Mouse (Mus musculus) c-Kit-negative CD71-positive TER-119-positive erythroid progenitor cells, embryonic 14.5 days (primary cell): ENCODE results near the gene BC025920.
A peak's percentile ranks its signal among the peaks of the same experiment; 100 is the strongest.

Experiments
- DNase-seq: peaks from one replicate; pipeline ENCODE4 v3.0.0-alpha.2; 2013; ENCODE audit warnings: low read depth, low spot score

Gene BC025920

GRCm38 (mm10) chr10:81642648-81643448, 36.8 kb downstream of the BC025920 start:
- no peak for DNase-seq

DNA sequence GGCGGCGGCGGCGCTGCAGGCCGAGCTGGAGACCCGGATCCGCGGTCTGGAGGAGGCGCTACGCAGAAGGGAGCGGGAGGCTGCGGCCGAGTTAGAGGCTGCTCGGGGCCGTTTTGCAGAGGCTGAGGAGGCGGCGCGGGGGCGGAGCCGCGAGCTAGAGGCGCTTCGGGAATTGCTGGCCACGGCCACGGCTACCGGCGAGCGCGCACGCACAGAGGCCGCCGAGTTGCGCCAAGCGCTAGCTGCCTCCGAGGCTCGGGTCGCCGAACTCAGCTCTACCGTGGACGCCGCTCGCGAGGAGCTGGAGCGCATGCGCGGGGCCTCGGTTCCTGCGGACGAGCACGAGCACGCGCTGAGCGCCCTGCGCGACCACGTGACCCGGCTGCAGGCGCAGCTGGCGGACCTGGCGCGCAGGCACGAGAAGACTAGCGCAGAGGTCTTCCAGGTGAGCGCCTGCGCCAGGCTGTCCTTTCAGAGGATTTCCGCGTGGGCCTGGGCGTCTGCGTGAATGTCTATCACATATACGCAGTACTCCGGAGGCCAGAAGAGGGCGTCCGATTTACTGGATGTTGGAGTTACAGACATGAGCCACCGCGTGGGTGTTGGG, 37.5 kb downstream of the BC025920 start:
- peak; percentile 75 for DNase-seq

- DNase-seq, result no peak
These were observed 38.1 kb downstream of the BC025920 start for GRCm38 (mm10) chr10:81644162-81644561.

DNA sequence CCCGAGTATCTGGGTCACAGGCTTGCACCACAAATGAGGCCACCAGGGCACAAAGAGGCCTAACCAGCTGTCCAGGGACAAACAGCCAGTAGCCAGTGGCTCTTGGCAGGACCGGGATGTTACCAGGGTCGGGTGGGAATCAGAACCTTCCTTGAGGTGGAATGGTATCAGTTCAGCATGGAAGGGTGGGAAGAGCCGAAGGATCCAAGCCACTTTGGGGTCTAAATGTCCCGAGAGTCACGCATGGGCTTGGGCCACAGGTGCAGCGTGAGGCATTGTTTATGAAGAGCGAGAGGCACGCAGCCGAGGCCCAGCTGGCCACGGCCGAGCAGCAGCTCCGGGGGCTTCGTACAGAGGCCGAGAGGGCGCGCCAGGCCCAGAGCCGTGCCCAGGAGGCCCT, 38.6 kb downstream of the BC025920 start:
- no peak for DNase-seq

GRCm38 (mm10) chr10:81645391-81645790, 39.3 kb downstream of the BC025920 start:
- DNase-seq, result no peak

DNA sequence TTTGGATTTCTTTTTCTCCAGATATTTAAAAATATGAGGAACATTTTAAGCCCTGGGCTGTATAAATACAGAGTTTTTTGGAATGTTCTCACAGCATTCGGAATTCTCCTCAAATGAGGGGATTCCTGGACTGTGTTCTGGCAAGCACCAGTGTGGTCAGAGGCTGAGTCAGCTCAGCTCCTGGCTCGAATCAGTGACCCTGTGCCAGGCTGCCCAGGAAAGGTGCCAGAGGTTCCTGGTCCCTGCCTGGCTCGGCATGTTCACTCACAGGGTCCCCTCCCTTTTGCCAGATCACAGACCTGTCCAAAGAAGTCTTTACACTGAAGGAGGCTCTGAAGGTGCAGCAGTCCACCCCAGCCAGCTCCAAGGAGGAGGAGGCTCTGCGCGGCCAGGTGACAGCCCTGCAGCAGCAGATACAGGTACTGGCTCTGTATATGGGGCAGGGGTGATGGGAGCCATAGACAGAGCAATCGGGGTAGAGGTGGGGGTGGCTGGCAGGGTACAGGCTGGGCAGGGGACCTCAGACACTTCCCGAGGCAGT, 40.0 kb downstream of the BC025920 start:
- no peak for DNase-seq

DNA sequence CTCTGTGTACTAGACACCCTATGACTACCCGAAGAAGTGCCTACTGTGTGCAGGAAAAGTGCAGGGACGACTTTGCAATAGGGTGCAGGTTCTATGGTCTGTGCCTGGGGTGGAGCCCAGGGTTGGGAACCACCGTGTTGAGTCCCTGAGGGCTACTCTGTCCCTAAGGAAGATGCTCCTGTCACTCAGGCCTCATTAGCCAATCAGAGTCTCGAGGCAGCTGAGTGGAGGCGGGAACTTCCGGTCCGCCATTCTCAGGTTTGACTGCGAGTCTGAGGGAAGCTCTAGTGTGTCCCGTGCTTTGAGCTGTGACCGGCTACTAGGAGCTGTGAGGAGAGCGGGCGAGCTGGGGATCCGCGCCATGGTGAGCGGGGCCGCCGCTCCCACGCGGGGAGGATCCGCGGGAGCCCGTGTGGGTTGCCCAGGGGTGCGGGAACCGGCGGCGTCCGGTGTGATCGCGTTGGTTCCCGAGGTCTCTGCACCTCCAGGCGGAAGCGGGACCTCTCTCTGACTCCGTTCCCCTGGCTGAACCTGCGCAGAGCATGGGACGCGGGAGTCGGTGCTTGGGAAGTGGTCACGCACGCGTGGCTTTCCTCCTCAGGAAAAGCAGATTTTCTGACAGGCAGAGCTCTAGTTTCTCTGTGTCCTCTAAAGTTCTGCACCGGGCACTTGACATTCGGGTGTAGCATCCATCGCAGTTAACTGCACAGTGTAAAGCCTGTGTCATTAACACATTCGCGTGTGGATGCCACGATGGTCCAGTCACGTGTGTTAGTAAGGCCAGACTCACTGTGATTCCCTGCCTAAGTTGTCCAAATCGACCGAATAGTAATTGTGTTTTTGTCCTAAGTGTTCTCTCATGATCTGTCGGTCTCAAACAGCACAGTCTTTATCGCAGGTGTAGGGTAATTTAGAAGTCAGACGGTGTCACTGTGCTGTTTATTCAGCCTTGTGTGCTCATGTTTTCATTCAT, 43.0 kb downstream of the BC025920 start, which contains the start of gene Gm10778:
Gene Gm10778, plus strand, starts transcription at position 257 of the 973 bp plus-strand sequence.
- DNase-seq, result peak; percentile 92

GRCm38 (mm10) chr10:81655178-81655577, 49.1 kb downstream of the BC025920 start:
- no peak for DNase-seq

GRCm38 (mm10) chr10:81656174-81656573, 50.1 kb downstream of the BC025920 start:
- no peak for DNase-seq
